Mouse (Mus musculus) c-Kit-negative CD71-positive TER-119-positive erythroid progenitor cells, embryonic 14.5 days (primary cell): Measurements from ENCODE around the gene Gm9508.
"Not testable (repeated sequence)": the region's sequence is repeated elsewhere in the genome, so short reads cannot be mapped to it uniquely, and the experiment has no call there.

ENCODE experiments used
- DNase-seq: peaks from one replicate; pipeline ENCODE4 v3.0.0-alpha.2; 2013; ENCODE audit warnings: low read depth, low spot score

Gm9508 gene

DNA sequence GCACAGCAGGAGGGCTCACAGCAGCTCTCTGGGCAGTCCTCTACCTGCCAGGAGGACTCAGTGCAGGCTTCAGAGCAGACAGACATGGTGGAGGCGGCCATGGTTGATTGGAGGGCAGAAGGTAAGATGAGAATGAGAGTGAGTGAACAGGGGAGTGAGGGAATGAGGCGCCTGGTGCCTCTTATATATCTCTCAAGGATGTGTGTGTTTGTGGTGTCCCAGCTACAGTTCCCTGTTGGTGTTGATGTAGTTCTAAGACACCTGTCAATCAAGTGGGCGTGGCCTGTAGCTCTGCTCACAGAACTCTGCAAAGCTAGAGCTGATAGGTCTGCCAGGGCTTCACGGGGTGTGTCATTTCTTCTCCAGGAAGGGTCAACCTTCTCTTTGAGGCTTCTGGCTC is at the start of gene Gm9508:
TSS of gene Gm9508 (minus strand) at position 101 of the 400 bp plus-strand sequence.
- DNase-seq, result no peak

DNA sequence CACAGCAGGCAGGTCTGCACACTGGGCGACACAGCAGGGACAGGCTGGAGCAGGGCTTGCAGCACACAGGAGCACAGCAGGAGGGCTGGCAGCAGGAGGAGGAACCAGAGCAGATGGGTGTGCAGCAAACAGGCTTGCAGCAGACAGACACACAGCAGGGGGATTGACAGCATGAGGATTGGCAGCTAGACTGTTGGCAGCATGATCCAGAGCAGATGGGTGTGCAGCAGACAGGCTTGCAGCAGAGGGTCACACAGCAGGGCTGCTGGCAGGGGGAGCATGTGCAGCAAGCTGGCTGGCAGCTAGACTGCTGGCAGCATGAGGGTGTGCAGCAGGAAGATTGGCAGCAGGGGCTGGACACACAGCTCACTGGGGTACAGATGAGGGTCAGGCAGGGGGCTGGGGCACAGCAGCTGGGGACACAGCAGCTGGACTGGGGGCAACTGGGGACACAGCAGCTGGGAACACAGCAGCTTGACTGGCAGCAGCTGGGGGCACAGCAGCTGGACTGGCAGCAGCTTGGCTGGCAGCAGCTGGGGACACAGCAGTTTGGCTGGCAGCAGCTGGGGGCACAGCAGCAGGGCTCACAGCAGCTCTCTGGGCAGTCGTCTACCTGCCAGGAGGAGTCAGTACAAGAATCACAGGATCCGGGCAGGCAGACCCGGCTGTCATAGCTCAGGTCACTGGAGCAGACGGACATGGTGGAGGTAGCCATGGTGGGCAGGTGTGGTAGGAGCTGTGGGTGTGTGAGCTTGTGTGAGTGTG is 45.1 kb upstream of the Gm9508 start, which contains the start of gene Gm18596:
TSS of gene Gm18596 (minus strand) at position 715 of the 765 bp plus-strand sequence.
- DNase-seq, result not testable (repeated sequence)

DNA sequence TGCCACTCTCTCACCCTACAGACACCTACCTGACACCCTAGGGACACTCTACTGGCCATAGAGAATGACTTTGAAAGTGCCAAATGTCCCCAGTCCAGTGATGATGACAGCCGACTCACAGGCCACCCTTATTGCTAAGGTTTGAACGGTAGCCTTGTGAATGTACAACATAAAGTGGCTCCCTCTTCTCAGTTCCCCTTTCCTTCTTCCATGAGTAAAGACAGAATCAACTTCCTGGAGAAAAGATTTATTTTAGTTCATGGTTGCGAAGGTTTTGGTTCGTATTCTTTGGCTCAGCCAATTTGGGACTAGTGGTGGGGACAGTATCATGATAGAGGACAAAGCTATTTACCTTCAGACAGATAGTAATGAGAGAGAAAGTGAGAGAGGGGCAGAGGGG is 41.9 kb upstream of the Gm9508 start:
- no peak for DNase-seq

DNA sequence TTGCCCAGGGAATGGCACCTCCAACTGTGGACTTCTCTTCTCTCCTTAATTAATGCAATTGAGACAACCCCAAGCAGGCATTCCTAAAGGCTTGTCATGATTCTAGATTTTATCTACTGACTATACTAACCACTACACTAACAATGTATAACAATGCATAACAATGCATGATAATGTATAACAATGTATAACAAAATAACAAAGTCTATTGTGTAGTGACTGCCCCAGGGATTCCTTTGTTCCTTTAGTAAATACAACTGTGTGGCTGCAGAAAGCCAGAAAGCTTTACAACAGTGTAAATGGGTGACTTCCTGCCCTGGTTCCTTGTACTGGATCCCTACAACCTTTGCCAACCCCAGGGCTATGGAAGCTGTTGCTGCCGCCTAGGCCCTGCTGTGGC is 38.9 kb upstream of the Gm9508 start:
- no peak for DNase-seq

DNA sequence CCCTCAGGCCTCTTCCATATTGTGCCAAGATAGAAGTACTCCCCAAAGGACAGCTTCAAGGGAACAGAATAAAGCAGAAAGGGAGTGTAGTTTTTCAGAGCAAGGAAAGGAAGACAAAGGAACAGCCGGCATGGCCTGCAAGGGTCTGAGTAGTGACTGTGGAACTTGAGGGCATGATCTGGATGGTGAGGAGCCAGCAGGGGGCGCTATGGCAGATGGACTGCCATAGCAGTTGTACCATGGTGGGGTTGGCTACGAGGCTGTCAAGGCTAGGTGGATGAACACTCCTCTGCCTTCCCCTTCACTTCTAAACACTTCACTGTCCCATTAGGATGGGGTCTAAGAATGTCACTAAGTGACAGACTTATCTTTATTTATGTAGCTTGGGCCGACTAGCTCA is 32.2 kb upstream of the Gm9508 start:
- DNase-seq, result peak; percentile 8

DNA sequence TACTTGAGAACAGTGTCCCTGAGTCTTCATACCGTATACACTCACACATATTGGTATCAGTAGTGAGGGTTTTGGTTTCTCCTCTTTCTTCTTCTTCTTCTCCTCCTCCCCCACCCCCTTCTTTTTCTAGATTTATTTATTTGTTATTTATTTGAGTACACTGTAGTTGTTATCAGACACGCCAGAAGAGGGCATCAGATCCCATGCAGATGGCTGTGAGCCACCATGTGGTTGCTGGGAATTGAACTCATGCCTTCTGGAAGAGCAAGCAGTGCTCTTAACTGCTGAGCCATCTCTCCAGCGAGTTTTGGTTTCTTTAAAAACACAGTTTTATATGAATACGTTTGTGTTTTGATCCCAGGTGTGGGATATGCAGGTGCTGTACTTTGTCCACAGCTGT is 31.2 kb upstream of the Gm9508 start:
- DNase-seq, result no peak

DNA sequence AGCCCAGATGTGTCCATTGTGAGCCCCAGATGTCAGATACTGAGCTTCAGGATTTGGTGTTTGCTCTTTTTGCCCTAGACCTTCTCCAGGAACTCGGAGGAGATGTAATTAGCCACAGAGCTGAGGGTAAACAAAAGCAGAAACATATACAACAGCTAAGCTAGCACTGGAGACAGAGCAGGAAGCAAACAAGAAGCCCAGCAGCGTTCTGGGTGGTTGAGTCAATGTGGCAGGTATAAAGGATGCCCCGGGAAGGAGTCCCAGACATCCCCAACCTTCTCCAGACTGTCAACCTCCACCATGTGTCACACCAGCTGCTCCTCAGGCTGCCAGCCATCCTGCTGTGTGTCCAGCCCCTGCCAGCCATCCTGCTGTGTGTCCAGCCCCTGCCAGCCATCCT is 29.2 kb upstream of the Gm9508 start, which contains the start of gene Gm10100:
TSS of gene Gm10100 (plus strand) at position 301 of the 400 bp plus-strand sequence.
- DNase-seq, result no peak

DNA sequence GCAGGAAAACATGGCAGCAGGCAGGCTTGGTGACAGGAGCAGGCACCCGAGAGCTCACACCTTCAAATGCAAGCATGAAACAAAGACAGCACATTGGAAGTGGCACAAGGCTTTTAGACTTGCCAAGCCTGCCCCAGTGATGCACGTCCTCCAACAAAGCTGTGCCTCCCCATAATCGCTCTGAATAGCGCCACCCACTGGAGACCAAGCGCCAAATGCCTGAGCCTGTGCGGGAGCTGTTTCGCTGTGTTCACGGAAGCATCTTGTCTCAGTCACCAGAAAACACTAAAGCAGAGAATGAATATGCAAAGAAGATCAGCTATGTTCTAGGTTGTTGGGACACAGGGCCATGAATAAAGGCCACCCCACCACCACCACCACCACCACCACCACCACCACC is 27.8 kb upstream of the Gm9508 start:
- DNase-seq, result no peak

DNA sequence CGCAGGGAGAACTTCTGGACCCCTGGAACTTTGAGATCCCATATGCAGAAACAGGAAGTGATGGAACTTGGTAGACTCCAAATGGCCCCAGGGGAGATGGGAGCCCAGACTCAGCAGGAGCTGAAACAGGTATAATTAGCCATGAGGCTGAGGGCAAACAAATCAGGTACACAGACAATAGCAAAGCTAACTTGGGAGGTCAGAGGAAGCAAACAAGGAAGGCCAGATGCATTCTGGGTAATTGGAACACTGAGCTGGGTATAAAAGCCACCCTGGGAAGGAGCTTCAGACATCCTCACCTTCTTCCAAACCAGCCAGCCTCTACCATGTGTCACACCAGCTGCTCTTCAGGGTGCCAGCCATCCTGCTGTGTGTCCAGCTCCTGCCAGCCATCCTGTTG is 23.3 kb upstream of the Gm9508 start, which contains the start of gene Krtap12-1:
TSS of gene Krtap12-1 (plus strand) at position 301 of the 400 bp plus-strand sequence.
- DNase-seq, result not testable (repeated sequence)

DNA sequence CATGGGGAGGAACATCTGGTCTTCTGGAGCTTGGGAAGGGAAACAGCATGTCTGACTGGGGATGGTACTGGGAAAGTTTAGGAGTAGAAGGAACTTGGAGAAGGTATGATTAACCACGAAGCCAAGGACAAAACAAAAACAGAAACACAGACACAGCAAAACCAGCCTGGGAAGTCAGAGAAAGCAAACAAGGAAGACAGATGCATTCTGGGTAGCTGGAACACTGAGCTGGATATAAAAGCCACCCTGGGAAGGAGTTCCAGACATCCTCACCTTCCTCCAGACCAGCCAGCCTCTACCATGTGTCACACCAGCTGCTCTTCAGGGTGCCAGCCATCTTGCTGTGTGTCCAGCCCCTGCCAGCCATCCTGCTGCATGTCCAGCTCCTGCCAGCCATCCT is 18.5 kb upstream of the Gm9508 start, which contains the start of gene Gm10142:
TSS of gene Gm10142 (plus strand) at position 301 of the 400 bp plus-strand sequence.
- DNase-seq, result no peak

DNA sequence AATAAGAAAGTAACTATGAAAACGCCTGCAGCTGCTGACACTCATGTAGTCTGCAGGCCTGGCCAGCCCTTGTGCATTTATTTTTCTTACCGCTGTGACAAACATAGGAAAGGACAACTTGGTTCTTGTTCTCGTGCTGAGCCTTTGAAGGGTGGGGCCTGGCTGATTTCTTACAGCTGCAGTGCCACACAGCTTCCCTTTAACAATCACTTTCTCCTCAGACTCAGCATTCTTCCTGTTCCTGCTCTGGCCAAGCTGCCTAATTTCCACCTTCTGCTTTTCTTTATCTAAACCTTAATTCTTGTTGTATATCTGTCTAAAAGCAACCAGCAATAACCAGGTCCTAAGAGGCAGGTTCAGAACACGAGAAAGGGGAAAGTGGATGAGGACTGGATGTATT is 16.7 kb upstream of the Gm9508 start:
- no peak for DNase-seq

DNA sequence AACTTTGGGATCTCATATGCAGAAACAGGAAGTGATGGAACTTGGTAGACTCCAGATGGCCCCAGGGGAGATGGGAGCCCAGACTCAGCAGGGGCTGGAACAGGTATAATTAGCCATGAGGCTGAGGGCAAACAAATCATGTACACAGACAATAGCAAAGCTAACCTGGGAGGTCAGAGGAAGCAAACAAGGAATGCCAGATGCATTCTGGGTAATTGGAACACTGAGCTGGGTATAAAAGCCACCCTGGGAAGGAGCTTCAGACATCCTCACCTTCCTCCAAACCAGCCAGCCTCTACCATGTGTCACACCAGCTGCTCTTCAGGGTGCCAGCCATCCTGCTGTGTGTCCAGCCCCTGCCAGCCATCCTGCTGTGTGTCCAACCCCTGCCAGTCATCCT is 14.1 kb upstream of the Gm9508 start, which contains the start of gene Gm10024:
TSS of gene Gm10024 (plus strand) at position 301 of the 400 bp plus-strand sequence.
- DNase-seq, result not testable (repeated sequence)

DNA sequence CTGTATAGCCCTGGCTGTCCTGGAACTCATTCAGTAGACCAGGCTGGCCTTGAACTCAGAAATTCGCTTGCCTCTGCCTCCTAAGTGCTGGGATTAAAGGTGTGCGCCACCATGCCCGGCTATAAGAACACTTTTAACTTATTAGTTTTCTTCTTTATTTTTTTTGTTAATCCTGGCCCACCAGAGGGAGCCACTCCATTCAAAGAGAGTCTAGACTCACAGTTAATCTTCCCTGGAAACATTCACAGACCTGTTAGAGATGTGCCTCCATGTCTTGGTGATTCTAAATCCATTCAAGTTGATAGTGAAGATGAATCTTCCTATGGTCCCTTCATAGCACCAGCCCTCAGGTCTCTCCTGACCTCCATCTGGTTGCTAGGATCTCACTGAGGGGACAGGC is 12.8 kb upstream of the Gm9508 start:
- no peak for DNase-seq

DNA sequence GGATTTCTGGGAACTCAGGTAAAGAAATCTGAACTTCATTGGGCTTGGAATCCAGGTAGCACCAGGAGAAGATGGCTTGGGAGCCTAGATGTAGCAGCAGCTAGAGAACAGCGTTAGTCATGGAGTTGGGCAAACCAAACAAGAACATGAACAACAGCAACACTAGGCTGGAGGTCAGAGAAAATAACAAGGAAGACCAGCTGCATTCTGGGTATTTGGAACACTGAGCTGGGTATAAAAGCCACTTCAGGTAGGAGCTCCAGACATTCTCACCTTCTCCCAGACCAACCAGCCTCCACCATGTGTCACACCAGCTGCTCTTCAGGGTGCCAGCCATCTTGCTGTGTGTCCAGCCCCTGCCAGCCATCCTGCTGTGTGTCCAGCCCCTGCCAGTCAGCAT is 9.3 kb upstream of the Gm9508 start, which contains the start of gene Gm10272:
TSS of gene Gm10272 (plus strand) at position 301 of the 400 bp plus-strand sequence.
- DNase-seq, result no peak

DNA sequence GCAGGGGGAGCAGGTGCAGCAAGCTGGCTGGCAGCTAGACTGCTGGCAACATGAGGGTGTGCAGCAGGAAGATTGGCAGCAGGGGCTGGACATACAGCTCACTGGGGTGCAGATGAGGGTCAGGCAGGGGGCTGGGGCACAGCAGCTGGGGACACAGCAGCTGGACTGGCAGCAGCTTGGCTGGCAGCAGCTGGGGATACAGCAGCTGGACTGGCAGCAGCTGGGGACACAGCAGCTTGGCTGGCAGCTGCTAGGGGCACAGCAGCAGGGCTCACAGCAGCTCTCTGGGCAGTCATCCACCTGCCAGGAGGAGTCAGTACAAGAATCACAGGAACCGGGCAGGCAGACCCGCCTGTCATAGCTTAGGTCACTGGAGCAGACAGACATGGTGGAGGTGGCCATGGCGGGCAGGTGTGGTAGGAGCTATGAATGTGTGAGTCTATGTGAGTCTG is 6.7 kb downstream of the Gm9508 start, which contains the start of gene Gm19402:
TSS of gene Gm19402 (minus strand) at position 402 of the 452 bp plus-strand sequence.
- DNase-seq, result not testable (repeated sequence)

DNA sequence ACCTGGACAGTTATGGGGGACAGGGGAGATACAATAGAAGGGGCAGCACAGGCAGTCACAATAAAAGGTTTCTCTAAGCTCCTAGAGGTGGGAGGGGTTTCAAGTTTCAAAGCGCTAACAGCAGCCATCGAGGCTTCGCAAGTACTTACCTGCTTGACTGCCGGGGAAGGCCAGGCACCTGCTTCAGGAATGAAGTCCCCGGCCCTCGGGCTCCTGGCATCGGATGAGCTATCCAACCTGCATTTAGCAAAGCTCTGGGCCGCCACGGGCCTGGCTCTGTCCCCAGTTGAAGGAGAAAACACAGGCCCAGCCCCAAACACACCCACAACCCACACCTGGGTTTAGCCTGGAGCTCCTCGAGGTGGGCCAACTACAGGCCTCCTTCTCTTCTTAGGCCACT is 10.0 kb downstream of the Gm9508 start:
- no peak for DNase-seq

DNA sequence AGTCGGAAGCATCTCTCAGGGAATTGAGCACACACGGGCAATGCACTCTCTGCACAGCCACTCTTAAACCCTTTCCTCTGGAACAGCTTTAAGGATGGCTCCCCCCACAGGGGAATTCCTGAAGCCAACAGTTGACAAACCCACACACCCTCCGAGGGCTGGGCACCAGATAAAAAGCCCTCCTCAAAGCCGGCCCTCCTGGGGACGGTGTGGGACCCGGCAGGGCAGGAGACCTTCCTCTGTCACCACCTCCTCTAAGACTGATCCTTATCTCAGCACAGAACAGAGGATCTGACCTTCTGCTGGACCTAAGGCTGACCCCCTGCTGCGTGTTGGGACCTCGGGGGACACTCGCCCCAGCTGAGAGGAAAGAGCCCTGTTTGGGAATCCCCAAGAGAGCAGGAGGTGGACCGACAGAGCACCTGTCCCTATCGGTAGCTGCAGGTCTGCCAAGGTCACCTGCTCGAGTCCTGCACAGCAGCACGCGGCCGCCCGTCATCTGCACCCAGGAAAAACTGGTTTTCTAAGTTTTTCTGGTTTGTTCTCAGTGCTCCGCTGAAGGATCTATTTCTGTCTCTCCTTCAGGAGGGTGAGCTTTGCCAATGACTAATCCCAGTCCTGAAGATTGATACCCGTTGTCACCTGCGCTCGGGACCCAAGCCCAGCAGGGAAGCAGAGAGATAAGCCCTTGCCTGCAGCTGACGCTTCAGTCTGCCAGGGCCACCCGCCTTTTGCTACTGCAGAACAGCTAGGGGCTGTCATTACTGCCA is 11.0 kb downstream of the Gm9508 start, which contains the start of gene Tspear:
TSS of gene Tspear (plus strand) at position 675 of the 770 bp plus-strand sequence.
- DNase-seq, result no peak

DNA sequence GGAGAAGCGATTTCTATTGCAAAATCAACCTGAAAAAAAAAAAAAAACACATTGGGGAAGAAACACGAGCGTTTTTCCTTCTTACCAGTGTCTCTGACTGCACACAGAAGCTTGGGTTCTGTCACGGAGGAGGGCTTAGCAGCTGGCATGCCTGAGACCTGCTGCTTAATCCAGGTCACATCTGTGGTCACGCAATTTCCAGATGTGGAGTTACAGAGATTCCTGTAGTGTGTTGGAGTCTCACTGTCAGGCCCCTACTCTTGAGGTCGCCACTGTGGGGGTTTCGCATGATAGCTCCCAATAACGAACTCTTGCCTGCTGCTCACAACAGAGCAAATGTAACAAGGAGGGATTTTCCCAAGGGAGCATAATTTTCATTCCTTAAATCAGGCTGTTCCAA is 12.9 kb downstream of the Gm9508 start:
- no peak for DNase-seq

DNA sequence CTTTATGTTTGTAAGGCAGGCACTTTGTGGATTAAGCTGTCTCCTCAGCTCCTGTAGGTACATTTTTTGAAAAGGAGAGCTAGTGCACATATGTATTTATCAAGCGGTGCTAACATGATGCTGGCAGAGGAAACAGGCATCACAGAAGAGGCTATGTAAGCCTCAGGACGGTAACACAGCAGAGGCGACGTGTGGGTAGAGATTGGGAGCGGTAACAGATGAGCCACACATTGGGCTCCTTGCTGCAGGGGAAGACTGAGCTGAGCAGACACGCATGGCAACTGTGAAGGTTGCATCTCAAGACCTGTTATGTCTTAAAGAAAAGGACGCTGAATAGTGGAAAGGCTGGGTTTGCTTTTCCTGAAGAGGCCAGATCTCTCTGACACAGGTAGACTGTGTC is 14.0 kb downstream of the Gm9508 start:
- no peak for DNase-seq

DNA sequence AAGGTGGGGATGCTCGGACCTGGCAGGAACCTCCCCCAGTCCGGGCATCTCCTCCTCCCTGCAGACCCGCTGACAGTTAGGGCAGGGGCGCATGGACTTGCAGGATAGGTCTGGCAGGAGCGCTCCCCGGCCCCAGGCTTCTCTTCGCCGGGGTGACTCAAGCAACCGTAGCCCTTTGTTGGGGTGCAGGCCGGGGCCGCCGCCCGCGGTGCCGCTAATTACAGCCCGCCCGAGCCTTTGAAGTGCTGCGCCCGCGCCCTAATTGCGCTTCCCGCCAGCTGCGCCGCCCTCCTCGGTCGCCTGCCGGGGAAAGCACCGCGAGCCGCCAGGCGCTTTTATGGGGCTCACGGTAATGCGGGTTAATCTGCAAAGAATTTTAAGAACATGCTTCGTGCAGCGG is 19.5 kb downstream of the Gm9508 start:
- no peak for DNase-seq

DNA sequence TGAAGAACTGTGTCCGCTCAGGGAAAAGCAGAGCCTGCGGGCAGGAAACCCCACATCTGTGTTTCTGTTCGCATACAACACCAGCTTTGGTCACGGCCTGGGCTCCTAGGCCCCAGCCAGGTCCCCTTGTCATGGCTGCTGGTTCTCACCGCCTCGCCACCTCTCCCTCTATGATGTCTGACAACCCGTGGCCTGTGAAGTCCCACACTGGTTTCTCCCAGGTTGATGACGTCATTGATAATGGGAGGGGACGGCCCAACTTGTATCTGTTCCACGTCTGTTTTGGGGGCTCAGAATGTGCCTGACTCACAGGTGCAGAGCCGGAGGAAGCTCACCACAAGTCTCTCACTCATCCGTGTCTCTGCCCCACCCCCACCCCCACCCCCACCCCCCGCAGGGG is 23.3 kb downstream of the Gm9508 start:
- DNase-seq, result no peak

DNA sequence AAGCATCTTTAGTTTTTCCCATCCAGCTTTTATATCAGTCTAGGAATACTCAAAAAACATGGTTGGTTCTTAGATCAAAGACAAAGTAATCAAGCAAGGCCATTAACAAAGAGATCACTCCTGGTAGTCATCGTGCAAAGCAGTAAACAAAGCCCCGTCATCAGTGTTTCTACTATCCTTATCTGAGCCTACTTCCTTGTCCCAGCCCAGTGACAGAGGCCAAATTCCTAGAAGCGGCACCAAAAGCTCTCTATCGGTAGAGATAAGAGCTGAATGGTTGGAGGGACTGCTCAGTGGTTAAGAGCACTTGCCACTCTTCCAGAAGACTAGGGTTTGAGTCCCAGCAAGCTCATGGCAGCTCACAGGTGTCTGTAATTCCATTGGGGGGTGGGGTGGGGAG is 25.5 kb downstream of the Gm9508 start:
- no peak for DNase-seq
